Mouse (Mus musculus): Measurements from ENCODE around the gene Skida1.
A peak's percentile ranks its signal among the peaks of the same experiment; 100 is the strongest.
"Not testable (repeated sequence)": the region's sequence is repeated elsewhere in the genome, so short reads cannot be mapped to it uniquely, and the experiment has no call there.

Gene Skida1

DNA sequence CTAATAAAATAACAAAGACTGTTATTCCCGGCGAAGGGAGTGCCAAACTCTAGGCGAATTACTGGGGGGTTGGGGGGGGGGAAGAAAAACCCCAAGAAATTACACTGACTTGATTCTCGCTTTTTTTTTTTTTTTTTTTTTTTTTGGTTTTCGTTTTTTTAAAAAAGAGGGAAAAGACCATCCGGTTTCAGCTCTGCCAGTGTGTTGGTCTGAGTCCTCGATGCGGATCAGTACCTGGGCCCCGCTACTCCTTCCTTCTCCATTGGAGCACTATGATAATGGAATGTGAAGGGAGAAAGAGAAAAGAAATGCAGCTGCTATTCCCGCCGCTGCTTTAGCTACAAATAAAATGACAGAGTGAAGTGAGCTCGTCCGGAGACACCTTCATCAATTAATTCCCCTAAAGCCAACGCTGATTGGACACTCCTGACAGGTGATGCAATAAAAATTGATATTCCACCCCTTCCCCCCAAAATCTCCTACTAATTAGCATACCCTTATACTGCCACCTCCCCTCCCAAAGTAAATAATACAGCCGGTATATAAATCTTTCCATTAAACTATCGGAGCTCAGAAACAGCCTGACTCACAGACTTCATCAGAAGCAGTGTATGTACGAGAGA, at the start of gene Skida1:
Gene Skida1 (minus strand): TSS at position 599 of the 623 bp plus-strand sequence.
- DNase-seq (ENCODE audit: low spot score in 2 of 2) = no peak

GRCm38 (mm10) chr2:18095804-18096203, 47.0 kb upstream of the Skida1 start:
- DNase-seq (ENCODE audit: low spot score in 2 of 2) = no peak

- DNase-seq (ENCODE audit: low spot score in 2 of 2) = no peak
These were observed 45.5 kb upstream of the Skida1 start for GRCm38 (mm10) chr2:18094319-18094718.

- no peak for DNase-seq (ENCODE audit: low spot score in 2 of 2)
These were observed 45.0 kb upstream of the Skida1 start for GRCm38 (mm10) chr2:18093858-18094257.

- not testable (repeated sequence) for DNase-seq (ENCODE audit: low spot score in 2 of 2)
These were observed 38.8 kb upstream of the Skida1 start for GRCm38 (mm10) chr2:18087695-18088094.

DNA sequence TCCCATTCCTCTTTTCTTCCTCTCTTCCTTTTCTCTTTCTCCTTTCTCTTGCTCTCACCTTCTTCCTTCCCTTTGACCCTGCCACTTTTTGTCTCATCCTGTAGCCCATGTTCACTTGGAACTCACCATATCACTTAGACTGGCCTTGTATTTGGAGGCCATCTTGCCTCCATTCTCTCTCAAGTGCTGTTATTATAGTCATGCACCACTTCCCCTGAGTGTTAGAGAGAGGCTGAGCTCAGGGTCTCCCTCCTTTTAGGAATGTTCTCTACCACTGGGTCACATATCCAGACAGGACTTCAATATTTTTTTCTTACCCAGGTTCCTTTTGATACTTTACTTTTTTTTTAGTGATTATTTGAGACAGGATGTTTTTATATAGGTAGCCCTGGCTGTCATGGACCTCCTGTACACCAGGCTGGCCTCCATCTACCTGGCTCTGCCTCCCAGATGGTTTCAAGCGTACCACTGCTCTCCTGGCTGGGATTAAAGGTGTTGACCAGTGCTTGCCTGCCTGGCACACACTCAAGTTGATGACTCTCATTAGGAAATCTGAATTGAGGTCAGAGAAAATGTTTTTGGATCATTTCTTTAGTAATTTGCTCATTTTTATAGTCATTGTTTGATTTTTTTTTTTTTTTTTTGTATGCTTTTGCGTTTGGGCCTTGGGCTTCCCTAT, 31.5 kb upstream of the Skida1 start:
- no peak for DNase-seq (ENCODE audit: low spot score in 2 of 2)

DNA sequence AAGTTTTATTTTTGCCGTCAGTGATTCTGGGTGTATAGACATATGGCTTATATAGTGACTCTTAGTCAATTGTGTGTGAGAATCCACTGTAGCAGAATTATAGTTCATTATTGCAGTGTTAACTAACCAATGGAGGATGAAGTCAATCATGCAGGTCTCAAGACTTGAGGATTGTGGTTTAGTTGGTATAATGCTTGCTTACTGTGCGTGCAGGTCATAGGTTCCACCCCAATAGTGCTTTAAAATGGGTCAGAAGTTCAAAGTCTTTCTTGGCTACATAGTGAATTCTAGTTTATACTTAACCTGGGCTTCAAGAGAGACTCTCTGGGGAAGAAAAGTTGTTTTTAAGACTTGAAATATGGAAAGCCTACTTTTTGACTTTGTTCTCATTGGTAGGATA, 23.1 kb upstream of the Skida1 start:
- DNase-seq (ENCODE audit: low spot score in 2 of 2) = no peak

- DNase-seq (ENCODE audit: low spot score in 2 of 2) = no peak
These were observed 19.4 kb upstream of the Skida1 start for GRCm38 (mm10) chr2:18068071-18068796.

- no peak for DNase-seq (ENCODE audit: low spot score in 2 of 2)
These were observed 17.6 kb upstream of the Skida1 start for GRCm38 (mm10) chr2:18066436-18066835.

DNA sequence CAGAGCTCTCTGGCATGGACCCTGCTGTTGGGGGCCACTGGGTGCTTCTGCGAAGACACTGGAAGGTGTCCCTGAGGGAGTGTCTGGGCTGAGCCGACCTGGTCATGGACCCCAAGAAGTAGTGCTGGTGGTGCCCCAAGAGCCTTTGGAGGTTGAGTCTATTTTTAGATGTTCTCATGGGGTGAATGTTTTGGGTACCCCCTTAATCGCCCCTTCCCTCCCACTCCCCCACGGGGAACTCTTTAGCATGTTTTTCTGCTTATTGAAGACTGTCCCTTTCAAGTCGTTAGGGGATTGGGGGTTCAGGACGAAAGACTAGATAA, 16.8 kb upstream of the Skida1 start:
- no peak for DNase-seq (ENCODE audit: low spot score in 2 of 2)

DNA sequence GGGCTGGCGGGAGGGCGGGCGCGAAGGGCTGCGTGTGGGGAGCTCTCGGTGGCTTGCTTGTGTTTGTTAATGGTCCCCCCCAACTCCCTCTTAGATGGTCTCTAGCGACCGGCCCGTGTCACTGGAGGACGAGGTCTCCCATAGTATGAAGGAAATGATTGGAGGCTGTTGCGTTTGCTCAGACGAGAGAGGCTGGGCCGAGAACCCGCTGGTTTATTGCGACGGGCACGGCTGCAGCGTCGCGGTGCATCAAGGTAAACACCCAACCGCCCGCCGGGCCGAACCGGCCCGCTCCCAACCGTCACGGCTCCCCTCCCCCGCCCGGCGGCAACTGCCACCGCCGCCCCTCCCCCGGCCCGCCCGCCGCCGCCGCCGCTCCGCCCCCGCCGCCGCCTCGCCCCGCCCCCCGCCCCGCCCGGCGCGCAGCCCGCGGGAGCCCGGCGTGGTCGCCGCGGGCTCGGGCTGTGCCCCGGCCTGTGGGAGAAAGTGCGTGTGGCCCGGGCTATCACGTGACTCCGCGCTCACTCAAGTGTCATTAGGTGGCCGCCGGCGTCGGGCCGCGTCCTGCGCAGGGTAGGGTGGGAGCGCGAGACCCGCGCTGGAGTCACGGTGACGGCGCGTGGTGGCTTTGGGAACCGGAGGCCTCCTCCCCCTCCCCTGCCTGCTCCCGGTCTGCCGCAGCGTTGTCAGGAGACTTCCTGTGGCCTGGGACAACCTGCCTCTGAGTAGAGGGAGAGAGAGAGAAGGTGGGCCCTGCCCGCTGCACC, 16.3 kb upstream of the Skida1 start:
- peak; percentile 66 to 74 for DNase-seq (ENCODE audit: low spot score in 2 of 2)

DNA sequence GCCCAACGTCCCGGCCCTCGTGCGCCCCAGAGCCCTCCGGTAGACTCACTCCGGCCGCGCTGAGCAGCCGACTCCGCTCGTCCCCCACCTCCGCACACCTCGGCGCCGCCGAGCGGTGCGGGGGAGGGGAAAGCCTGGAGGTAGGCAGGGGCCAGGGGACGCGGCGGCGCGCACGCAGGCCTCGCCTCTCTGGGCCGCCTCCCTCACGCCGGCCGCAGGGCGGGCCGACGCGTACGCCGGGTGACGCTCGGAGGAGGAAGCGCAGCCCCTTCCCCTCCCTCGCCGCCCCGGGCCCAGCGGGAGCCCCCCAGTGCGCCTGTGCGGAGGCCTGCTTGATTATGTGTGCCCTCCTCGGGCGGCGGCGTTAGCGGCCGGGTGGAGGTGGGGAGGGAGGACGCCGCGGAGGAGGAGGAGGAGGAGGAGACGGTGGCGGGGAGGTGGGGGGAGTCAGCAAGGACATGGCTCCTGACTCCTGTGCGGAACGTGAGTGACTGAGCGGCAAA, 15.6 kb upstream of the Skida1 start:
- DNase-seq (ENCODE audit: low spot score in 2 of 2) = peak; percentile 91 to 94

DNA sequence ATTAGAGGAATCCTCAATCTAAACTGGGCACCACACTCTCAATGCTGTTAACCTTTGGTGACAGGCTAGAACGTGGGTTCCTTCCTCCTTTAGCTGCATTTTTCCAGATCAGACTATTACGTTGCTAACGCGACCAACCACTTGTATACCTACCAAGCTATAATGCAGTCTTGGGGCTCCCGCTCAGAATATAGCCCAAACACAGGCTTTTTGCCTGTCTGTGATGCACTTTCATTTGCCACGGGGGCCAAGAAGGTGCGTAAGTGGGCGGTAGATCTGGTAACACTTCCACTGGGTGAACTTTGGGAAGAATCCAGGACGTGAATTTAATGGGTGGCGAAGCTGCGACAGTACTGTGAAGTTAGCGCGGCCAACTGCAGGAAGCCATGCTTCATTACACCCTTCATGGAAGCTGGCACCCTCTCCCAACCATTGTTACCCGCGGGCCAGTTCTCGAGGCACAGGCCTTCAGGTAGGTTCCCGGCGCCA, 15.0 kb upstream of the Skida1 start:
- no peak for DNase-seq (ENCODE audit: low spot score in 2 of 2)

- no peak for DNase-seq (ENCODE audit: low spot score in 2 of 2)
These were observed 11.5 kb upstream of the Skida1 start for GRCm38 (mm10) chr2:18060396-18060795.

- DNase-seq (ENCODE audit: low spot score in 2 of 2) = no peak
These were observed 11.0 kb upstream of the Skida1 start for GRCm38 (mm10) chr2:18059891-18060290.

- DNase-seq (ENCODE audit: low spot score in 2 of 2) = no peak
These were observed 10.2 kb upstream of the Skida1 start for GRCm38 (mm10) chr2:18059063-18059462.

DNA sequence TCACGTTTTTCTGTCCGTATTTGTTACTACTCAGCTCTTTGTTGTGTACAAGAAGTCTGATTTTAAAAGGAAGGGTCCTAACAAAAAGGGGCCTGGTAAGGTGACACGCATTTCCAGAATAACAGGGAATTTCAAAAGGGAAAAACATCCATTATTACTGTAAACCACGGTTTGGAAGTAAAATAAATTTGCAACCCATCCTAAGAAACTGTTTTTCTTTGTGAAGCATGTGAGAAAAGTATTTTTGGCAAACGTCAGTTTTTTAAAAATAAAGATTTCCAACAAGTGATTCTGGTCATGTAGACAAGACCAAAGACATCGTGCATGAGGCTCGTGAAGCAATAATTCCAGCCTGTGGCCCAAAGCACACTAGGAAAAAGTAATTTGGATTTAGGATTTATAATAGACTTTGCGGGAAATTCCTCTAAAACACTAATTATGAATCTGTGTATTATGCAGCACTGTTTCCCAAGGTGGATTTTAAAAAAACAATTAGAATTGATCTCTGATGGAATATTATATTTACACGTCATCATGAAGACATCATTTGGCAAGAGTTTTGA, 9.4 kb upstream of the Skida1 start:
- no peak for DNase-seq (ENCODE audit: low spot score in 2 of 2)

DNA sequence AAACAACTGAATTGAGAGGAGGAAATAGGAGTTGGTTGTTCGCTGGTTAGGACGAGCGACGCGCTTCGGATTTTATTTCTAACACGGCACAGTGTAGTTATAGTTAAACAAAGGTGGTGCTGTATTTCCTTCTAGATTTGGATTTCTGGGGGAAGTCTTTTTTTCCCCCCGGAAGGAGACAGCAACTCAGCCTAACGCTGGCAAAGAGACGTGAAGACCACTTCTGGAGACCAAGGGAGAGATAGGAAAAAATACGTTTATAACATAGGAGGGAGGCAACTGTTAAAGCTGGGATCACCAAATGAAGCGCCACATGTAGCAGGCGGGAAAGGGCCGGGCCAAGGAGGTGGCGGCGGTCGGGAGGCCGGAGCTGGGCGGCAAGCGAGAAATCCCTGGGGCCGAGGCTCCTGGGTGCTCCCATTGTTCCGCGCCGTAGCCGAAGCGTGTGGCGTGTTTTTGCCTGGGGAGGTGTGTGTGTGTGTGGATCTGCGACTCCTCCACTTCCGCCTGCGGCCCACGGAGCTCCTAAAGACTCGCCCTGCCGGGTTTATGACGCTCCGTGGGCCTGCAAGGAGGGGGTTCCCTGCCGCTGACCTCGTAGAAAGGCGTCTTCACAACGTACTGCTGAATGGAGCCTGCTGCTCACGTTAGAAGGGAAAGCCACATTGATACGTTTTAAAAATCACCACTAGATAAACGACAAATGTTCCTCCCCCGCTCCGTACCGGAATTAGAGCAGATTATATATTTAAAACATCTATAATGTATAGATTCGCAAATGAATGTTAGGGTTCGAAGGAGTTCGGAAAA, 8.7 kb upstream of the Skida1 start:
- DNase-seq (ENCODE audit: low spot score in 2 of 2) = peak; percentile 51 to 59

- DNase-seq (ENCODE audit: low spot score in 2 of 2) = peak; percentile 89 to 94
These were observed 8.0 kb upstream of the Skida1 start for GRCm38 (mm10) chr2:18056786-18057255.

GRCm38 (mm10) chr2:18055929-18056785, 7.3 kb upstream of the Skida1 start:
- peak; percentile 92 to 95 for DNase-seq (ENCODE audit: low spot score in 2 of 2)

Measured in thymus, postnatal 10 days (tissue).